Mouse (Mus musculus) heart, adult 11 months (tissue): ENCODE data around the gene Dnajb4.

Source experiments
- DNase-seq: peaks from one replicate; pipeline ENCODE4 v3.0.0; 2022

Dnajb4 gene

GRCm38 (mm10) chr3:152209967-152210634 is at the start of gene Dnajb4, which contains the start of gene Fubp1:
Dnajb4 (minus strand) TSS chr3:152210302.
Fubp1 (plus strand) TSS chr3:152210422.
- peak; percentile 100 for DNase-seq

DNA sequence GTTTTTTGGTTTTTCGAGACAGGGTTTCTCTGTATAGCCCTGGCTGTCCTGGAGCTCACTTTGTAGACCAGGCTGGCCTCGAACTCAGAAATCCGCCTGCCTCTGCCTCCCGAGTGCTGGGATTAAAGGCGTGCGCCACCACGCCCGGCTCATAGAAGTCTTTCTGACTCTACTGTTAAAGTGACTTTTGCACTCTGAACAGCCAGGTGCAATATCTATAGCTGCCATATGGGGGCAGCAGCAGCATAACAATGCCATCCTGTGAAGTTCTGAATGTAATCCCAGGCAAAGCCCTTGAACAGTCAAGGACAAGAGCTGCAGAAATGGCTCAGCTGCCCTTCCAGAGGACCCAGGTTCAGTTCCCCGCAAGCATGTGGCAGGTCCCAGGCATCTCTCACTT is 49.3 kb upstream of the Dnajb4 start:
- peak; percentile 95 for DNase-seq

DNA sequence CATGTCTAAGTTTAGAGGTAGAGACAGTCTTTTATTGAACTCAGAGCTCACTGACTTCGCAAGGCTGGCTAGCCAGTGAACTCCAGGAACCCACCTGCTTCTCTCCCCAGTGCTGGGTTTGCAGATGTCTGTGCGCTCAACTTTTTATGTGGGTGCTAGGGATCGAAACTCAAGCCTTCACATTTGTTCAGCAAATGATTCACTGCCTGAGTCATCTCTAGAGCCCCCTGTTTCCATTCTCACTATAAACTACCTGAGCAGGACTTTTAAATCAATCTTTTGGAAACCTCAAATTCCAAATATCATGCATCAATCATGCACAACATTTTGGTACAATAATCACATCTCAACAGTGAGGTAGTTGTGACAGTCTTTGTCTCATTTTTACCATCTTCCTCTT is 47.4 kb upstream of the Dnajb4 start:
- peak; percentile 74 for DNase-seq

- no peak for DNase-seq
Measured at GRCm38 (mm10) chr3:152250487-152250886, 40.4 kb upstream of the Dnajb4 start.

GRCm38 (mm10) chr3:152247708-152248107 is 37.6 kb upstream of the Dnajb4 start:
- no peak for DNase-seq

GRCm38 (mm10) chr3:152245273-152245910 is 35.3 kb upstream of the Dnajb4 start:
- no peak for DNase-seq

GRCm38 (mm10) chr3:152243304-152243703 is 33.2 kb upstream of the Dnajb4 start:
- DNase-seq = no peak

DNA sequence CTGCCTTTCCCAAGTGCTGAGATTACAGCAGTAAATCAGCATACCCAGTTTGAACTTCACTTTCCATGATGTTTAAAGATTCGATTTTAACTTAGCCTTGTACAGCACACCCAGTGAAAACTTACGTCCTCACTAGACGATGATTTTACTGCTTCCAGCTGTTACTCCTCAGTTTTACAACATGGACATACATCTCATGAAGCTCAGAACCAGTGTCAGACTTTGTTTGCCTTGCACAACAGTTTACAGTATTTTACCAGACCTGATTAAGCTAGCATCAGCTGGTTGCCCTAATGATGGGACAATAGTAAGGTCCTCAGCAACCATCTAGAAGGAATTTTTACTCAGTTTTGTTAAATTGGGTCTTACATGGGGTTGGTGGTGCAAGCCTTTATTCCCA is 31.0 kb upstream of the Dnajb4 start:
- no peak for DNase-seq

DNA sequence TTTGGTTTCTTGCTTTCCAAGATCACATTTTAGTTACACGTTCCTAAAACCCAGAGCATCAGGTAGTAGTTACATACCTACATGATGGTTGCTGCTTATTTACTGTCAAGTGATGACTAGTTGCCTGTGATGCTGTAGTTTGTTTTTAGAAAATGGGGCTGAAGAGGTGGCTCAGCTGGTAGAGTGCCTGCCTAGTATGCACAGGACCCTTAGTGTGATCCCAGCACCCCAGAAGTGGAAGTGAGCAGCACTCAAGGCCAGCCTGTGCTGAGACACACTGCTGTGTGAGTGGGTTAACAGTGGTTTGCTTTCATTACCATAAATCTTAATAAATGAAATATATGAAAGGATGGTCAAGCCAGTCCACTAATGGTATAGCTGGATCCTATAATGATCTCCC is 29.5 kb upstream of the Dnajb4 start:
- no peak for DNase-seq

GRCm38 (mm10) chr3:152238836-152239235 is 28.7 kb upstream of the Dnajb4 start:
- DNase-seq = no peak

DNA sequence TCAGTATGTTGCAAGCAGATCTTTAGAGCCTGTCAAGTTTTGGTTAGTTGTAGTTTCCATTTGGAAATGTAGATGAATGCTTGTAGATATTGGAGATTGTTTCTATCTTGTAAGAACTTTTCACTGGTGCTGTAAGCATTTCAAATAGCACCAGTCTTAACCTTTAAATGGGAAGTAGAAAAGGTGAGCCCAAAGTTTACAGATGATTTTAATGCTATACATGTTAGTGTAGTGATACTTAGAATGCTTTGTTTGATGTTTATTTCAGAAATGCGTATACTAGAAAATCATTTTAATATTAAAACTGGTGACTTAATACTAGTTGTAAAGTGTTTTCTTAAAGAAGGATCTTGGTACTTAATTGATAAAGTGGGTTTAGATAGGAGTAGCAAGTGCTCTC is 25.7 kb upstream of the Dnajb4 start:
- no peak for DNase-seq

- no peak for DNase-seq
Measured at GRCm38 (mm10) chr3:152235238-152235637, 25.1 kb upstream of the Dnajb4 start.

- DNase-seq = no peak
Measured at GRCm38 (mm10) chr3:152231333-152232100, 21.4 kb upstream of the Dnajb4 start.

GRCm38 (mm10) chr3:152229271-152229670 is 19.2 kb upstream of the Dnajb4 start:
- DNase-seq = no peak

- DNase-seq = no peak
Measured at GRCm38 (mm10) chr3:152228843-152229242, 18.7 kb upstream of the Dnajb4 start.

DNA sequence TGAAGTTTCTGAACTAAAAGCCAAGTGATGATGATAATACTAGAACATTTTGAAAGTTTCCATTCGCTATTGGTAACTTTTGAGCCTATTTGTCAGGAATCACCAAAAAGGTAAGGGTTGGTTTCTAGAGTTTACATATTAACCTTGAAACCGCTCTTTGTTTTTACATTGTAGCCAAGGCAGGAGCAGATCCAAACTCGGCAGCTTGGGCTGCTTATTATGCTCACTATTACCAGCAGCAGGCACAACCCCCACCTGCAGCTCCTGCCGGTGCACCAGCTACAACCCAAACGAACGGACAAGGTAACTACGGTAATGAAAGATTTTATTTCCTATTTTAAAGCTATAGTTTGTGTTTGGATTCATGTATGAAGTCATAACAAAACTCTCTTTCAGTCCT is 15.8 kb upstream of the Dnajb4 start:
- DNase-seq = no peak

- DNase-seq = no peak
Measured at GRCm38 (mm10) chr3:152224918-152225317, 14.8 kb upstream of the Dnajb4 start.

DNA sequence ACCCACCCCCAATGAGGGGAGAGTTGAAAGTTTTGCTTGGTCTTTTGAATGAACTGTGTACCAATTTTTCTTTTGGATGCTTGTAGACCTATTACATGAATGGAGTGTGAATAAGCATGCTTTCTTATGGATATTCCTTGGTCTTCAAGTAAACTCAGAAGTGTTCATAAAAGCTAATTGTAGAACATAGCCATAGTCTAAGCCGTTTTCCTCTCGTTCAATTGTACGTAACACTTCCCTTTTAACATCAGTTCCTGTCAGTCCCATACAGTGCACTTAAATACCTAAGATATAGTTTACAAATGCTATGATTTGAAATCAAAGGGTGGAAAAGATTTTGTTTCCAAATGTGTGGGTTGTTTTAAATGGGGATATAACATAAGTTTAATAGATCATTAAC is 3.3 kb upstream of the Dnajb4 start:
- DNase-seq = no peak

- DNase-seq = peak; percentile 85
Measured at GRCm38 (mm10) chr3:152211731-152212279, 1.7 kb upstream of the Dnajb4 start.

- peak; percentile 98 for DNase-seq
Measured at GRCm38 (mm10) chr3:152210728-152211391, 758 bp upstream of the Dnajb4 start.

- DNase-seq = peak; percentile 14
Measured at GRCm38 (mm10) chr3:152209177-152209966, 730 bp downstream of the Dnajb4 start.
